Mouse (Mus musculus) neural tube, embryonic 15.5 days (tissue): ENCODE measurements around the gene Trim80. TPM values are rescaled to one million over a fixed set of nuclear protein-coding genes. Genes with fewer than 3 reads are reported as not detected.

Experiments
- ATAC-seq: fragments of 200-750 bp; cut with Nextera tagmentation; 2 replicates; pipeline ENCODE4 v1.8.0; 2017; ENCODE audit warnings: mild to moderate bottlenecking, moderate TSS enrichment, moderate library complexity; ENCODE audit not compliant: low FRiP score
- H3K27ac ChIP-seq: fragments of 300-500 bp; sonication (generic); replicated peaks from 2 replicates; pipeline ENCODE4 v1.5.1; 2015; ENCODE audit warnings: mild to moderate bottlenecking, inconsistent platforms
- H3K27me3 ChIP-seq: fragments of 300-500 bp; sonication (generic); replicated peaks from 2 replicates; pipeline ENCODE4 v1.6.1; 2015; ENCODE audit warnings: inconsistent platforms
- H3K36me3 ChIP-seq: fragments of 300-500 bp; sonication (generic); 2 replicates; pipeline ENCODE4 v1.6.1; 2015; ENCODE audit warnings: inconsistent platforms
- H3K4me1 ChIP-seq: fragments of 300-500 bp; sonication (generic); 2 replicates; pipeline ENCODE4 v1.6.1; 2015; ENCODE audit warnings: inconsistent platforms
- H3K4me2 ChIP-seq: fragments of 300-500 bp; sonication (generic); 2 replicates; pipeline ENCODE4 v1.6.1; 2015; ENCODE audit warnings: inconsistent platforms, mild to moderate bottlenecking, moderate library complexity
- H3K4me3 ChIP-seq: fragments of 300-500 bp; sonication (generic); replicated peaks from 2 replicates; pipeline ENCODE4 v1.5.1; 2015; ENCODE audit warnings: mild to moderate bottlenecking, inconsistent platforms
- H3K9ac ChIP-seq: fragments of 300-500 bp; sonication (generic); replicated peaks from 2 replicates; pipeline ENCODE4 v1.6.1; 2015; ENCODE audit warnings: mild to moderate bottlenecking, inconsistent platforms
- H3K9me3 ChIP-seq: fragments of 300-500 bp; sonication (generic); replicated peaks from 2 replicates; pipeline ENCODE4 v1.6.1; 2016; ENCODE audit warnings: inconsistent platforms
- WGBS: fragments of 180-500 bp; shearing (Covaris S2); methylation state at CpG from one replicate; pipeline ENCODE4 v1.1.7; 2015; ENCODE audit warnings: mixed read lengths; 5-methylcytosine and 5-hydroxymethylcytosine counted together
- polyA plus RNA-seq: library from polyadenylated mRNA; unstranded; fragments of >200 nt; fragmentation: Nextera tagmentation; extraction: Ambion mirVana; gene quantifications from 2 replicates; pipeline ENCODE4 v1.2.1, GENCODE M21; 2015

Trim80 gene
- polyA plus RNA-seq, 1 experiment from 2014 or later, result 0.10 TPM

DNA sequence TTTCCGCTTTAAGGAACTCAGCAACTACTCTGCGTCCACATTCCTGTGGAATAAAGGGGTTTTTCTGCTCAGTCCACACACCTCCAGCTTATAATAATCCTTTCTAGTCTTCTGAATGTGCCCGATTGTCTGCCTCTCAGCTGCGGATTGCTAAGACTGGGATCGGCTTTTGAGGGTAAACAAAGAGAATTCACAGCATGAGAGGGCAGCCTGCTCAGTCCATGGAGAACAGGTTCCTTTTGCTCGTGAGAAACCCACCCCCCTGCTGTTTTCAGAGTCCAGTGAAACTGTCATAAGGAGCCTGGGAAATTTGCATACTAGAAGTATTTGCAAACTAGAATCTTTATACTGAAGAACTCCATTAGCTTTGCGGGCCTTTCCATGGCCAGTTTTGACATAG lies 30.8 kb upstream of the Trim80 start:
- H3K36me3 ChIP-seq, result peaks cover 29% of the 10 kb centered on the region
- no peak for ATAC-seq
- peak overlapping the region; percentile 37; the same call in 1 of the 2 replicates for H3K27ac ChIP-seq
- H3K4me1 ChIP-seq, result peaks cover 50% of the 10 kb centered on the region
- no peak overlapping the region for H3K4me2 ChIP-seq
- no peaks in the 10 kb centered on the region for H3K9me3 ChIP-seq
- WGBS, result 30% methylated on average over 7 of the region's 7 CpGs
- H3K4me3 ChIP-seq, result no peak overlapping the region
- no peak overlapping the region for H3K9ac ChIP-seq
- H3K27me3 ChIP-seq, result no peaks in the 10 kb centered on the region

DNA sequence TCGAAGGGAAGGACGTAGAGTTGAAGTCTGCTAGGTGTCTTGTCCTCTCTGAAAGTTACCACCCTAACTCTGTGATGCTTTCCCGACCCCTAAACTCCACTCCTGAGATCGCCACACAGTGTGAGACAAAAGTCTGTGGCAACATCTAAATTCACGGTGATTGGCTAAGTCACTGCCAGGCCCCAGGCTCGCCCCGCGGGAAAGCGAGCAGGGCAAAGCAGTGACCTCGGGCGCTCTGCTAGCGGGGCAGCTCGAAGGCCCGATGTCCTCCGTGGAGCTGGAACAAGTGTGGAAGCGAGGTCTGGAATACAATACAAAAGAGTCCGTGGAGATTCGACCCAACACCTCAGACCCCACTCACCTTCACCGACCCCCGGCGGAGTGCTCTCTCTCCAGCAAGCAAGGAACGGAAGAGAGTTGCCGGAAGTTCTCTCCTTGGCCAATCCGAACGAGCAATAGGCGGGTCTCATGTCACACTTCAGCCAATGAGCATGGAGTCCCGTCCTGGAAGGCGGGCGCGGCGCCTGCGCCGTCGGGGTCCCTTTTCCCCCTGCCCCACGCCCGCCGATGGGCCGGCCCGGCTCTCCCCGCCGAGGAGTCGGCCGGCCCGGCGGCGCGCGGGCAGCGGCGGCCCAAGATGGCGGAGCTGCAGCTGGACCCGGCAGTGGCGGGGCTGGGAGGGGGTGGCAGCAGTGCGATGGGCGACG lies 20.7 kb upstream of the Trim80 start, which contains the start of the genes Atp5h and Kctd2:
Atp5h (minus strand) TSS at position 432 of the 707 bp plus-strand sequence.
Kctd2 (plus strand) TSS at position 598 of the 707 bp plus-strand sequence.
- peaks cover 42% of the 10 kb centered on the region for H3K4me1 ChIP-seq
- WGBS, result under 1% methylated on average over 52 of the region's 56 CpGs
- peak within 1 kb of the TSS; percentile 88 for H3K4me2 ChIP-seq
- H3K9ac ChIP-seq, result peak within 1 kb of the TSS; percentile 94
- H3K4me3 ChIP-seq, result peak within 1 kb of the TSS; percentile 95
- H3K36me3 ChIP-seq, result peaks cover 34% of the 10 kb centered on the region
- peak within 1 kb of the TSS; percentile 91 for H3K27ac ChIP-seq
- peak; percentile 97 for ATAC-seq
- H3K27me3 ChIP-seq, result no peaks in the 10 kb centered on the region
- H3K9me3 ChIP-seq, result no peaks in the 10 kb centered on the region

DNA sequence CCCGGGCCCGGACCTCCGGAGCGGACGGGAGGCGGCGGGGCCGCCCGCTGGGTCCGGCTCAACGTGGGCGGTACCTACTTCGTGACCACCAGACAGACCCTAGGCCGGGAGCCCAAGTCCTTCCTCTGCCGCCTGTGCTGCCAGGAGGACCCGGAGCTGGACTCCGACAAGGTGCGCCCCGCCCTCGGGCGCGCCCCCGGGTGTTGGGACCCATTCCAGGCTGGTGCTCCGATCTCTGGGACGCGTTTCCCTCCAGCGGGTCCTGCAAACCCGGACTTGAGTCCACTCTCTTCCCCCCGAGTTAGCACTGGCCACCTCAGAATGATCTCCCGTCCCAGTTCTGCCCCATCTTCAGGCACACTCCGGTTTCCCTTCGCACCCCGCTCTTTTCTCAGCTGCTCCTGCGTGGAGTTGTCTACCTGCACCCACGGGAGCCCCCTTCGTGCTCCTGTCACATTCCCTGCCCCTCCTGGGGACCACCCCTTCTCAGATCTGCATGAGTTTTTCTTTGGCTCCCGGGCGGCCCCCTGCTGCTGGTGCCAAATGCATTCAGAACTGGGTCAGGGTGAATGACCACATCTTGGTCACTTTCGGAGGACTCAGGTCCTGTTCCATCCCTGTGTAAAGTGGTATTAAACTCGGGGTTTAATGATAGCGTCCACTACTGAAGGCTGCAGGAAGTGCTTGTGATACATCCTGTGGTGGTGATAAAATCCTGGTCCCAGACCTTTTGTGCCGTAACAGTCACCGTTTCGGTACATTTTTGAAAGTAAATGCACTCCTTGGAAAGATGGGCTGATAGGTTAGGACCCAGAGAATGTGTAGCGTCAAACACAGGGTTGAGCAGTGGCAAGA lies 19.8 kb upstream of the Trim80 start:
- ATAC-seq, result peak; percentile 65

GRCm38 (mm10) chr11:115421328-115421727 lies 19.0 kb upstream of the Trim80 start:
- H3K27ac ChIP-seq, result no peak overlapping the region
- H3K36me3 ChIP-seq, result peaks cover 29% of the 10 kb centered on the region
- peak overlapping the region; percentile 95 for H3K4me3 ChIP-seq
- H3K4me2 ChIP-seq, result peak overlapping the region; percentile 88
- H3K9me3 ChIP-seq, result no peaks in the 10 kb centered on the region
- no peaks in the 10 kb centered on the region for H3K27me3 ChIP-seq
- WGBS, result 62% methylated on average over 1 of the region's 1 CpGs
- ATAC-seq, result no peak
- H3K9ac ChIP-seq, result peak overlapping the region; percentile 94; the same call in 1 of the 2 replicates
- H3K4me1 ChIP-seq, result peaks cover 48% of the 10 kb centered on the region

More for the DNA sequence above, 19.8 kb upstream of the Trim80 start:
- peaks cover 33% of the 10 kb centered on the region for H3K36me3 ChIP-seq
- peaks cover 48% of the 10 kb centered on the region for H3K4me1 ChIP-seq
- peak overlapping the region; percentile 94 for H3K9ac ChIP-seq
- peak overlapping the region; percentile 91 for H3K27ac ChIP-seq
- H3K9me3 ChIP-seq, result no peaks in the 10 kb centered on the region
- WGBS, result 2% methylated on average over 43 of the region's 45 CpGs
- no peaks in the 10 kb centered on the region for H3K27me3 ChIP-seq
- peak overlapping the region; percentile 88 for H3K4me2 ChIP-seq
- peak overlapping the region; percentile 95 for H3K4me3 ChIP-seq

DNA sequence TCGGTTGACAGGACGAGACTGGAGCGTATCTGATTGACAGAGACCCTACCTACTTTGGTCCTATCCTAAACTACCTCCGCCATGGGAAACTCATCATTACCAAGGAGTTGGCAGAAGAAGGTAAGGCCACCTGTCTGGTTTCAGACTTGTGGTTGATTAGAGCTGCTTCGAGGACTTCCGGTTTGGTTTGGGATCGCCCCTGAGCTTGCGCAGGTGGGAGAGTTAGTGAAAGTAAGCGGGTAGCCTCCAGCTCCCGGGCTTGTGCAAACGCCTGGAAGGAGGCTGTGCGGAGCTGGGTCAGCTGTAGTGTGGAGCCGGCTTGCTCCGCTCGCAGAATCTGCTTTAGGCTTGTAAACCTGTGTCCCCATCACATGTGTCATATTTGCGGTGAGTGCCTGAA lies 18.4 kb upstream of the Trim80 start:
- no peak for ATAC-seq
- no peak overlapping the region for H3K4me3 ChIP-seq
- no peaks in the 10 kb centered on the region for H3K27me3 ChIP-seq
- 91% methylated on average over 16 of the region's 16 CpGs for WGBS
- H3K36me3 ChIP-seq, result peaks cover 28% of the 10 kb centered on the region
- H3K9ac ChIP-seq, result no peak overlapping the region
- H3K27ac ChIP-seq, result no peak overlapping the region
- H3K4me1 ChIP-seq, result peaks cover 47% of the 10 kb centered on the region
- no peaks in the 10 kb centered on the region for H3K9me3 ChIP-seq
- no peak overlapping the region for H3K4me2 ChIP-seq

- WGBS, result 84% methylated on average over 3 of the region's 3 CpGs
- no peak overlapping the region for H3K4me2 ChIP-seq
- peaks cover 26% of the 10 kb centered on the region for H3K36me3 ChIP-seq
- H3K9ac ChIP-seq, result no peak overlapping the region
- ATAC-seq, result no peak
- no peak overlapping the region for H3K27ac ChIP-seq
- H3K4me1 ChIP-seq, result peaks cover 47% of the 10 kb centered on the region
- H3K27me3 ChIP-seq, result no peaks in the 10 kb centered on the region
- no peak overlapping the region for H3K4me3 ChIP-seq
- no peaks in the 10 kb centered on the region for H3K9me3 ChIP-seq
These were observed 17.3 kb upstream of the Trim80 start for GRCm38 (mm10) chr11:115423091-115423490.

DNA sequence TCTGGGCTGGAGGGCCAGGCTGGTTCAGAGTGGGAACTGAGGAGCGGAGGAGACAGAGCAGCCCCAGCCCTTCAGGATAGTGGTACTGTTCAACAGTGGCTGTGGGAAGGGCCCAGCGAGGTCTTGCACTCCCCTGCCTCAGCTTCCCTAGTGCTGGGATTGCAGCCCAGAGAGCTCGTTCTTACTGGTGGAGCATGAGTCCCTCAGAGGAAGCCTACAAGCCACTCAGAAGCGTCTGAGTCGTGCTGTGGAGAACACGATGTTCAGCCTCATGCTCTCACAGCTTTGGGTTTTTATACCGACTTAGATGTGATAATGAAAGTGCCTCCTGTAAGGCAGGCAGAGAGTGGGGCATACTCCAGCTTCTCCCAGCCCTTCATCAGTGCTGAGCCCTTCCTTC lies 15.7 kb upstream of the Trim80 start:
- Histone ChIP-seq H3K27ac (no peak overlapping the region), H3K36me3 (peaks cover 34% of the 10 kb centered on the region), H3K27me3 (no peaks in the 10 kb centered on the region), H3K4me1 (peaks cover 36% of the 10 kb centered on the region), H3K4me2 (no peak overlapping the region), H3K9me3 (no peaks in the 10 kb centered on the region), H3K4me3 (no peak overlapping the region), H3K9ac (0 out of 2 replicates have a peak overlapping the region, but pooled peaks have one; percentile 3)
- ATAC-seq, result no peak
- WGBS, result 85% methylated on average over 7 of the region's 7 CpGs

GRCm38 (mm10) chr11:115425671-115426070 lies 14.7 kb upstream of the Trim80 start:
- H3K4me1 ChIP-seq, result peaks cover 35% of the 10 kb centered on the region
- H3K9ac ChIP-seq, result 0 out of 2 replicates have a peak overlapping the region, but pooled peaks have one; percentile 10
- peaks cover 44% of the 10 kb centered on the region for H3K36me3 ChIP-seq
- ATAC-seq, result no peak
- H3K4me2 ChIP-seq, result no peak overlapping the region
- H3K27ac ChIP-seq, result no peak overlapping the region
- no peaks in the 10 kb centered on the region for H3K9me3 ChIP-seq
- no peaks in the 10 kb centered on the region for H3K27me3 ChIP-seq
- 78% methylated on average over 6 of the region's 6 CpGs for WGBS
- no peak overlapping the region for H3K4me3 ChIP-seq

- 36% methylated on average over 20 of the region's 20 CpGs for WGBS
- no peaks in the 10 kb centered on the region for H3K9me3 ChIP-seq
- 0 out of 2 replicates have a peak overlapping the region, but pooled peaks have one; percentile 8 for H3K4me3 ChIP-seq
- peaks cover 20% of the 10 kb centered on the region for H3K4me1 ChIP-seq
- peak overlapping the region; percentile 41 for H3K4me2 ChIP-seq
- peak; percentile 68 for ATAC-seq
- H3K36me3 ChIP-seq, result peaks cover 64% of the 10 kb centered on the region
- H3K27ac ChIP-seq, result peak overlapping the region; percentile 63
- H3K9ac ChIP-seq, result 0 out of 2 replicates have a peak overlapping the region, but pooled peaks have one; percentile 31
- H3K27me3 ChIP-seq, result no peaks in the 10 kb centered on the region
These were observed 12.6 kb upstream of the Trim80 start for GRCm38 (mm10) chr11:115427482-115428331.

DNA sequence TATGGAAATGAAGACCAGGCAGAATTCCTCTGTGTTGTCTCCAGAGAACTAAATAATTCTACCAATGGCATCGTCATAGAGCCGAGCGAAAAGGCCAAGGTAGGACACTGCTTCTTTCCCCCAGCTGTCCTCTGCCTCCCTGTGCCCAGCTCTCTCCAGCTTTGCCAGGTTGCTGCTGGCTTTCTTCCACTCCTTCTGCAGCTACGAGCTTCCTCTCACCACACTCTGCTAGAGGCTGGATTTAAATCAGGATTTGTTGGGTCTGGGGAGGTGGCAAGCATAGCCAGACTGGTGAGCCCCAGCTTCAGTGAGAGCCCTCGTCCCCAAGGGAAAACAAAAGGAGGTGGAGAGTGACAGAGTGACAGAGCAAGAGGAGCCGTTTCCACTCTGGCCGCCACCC lies 11.0 kb upstream of the Trim80 start:
- Histone ChIP-seq H3K9me3 (no peaks in the 10 kb centered on the region), H3K4me3 (no peak overlapping the region), H3K4me1 (peaks cover 20% of the 10 kb centered on the region), H3K27me3 (no peaks in the 10 kb centered on the region), H3K36me3 (peaks cover 63% of the 10 kb centered on the region), H3K9ac (no peak overlapping the region), H3K27ac (no peak overlapping the region), H3K4me2 (no peak overlapping the region)
- WGBS, result 88% methylated on average over 7 of the region's 7 CpGs
- no peak for ATAC-seq

GRCm38 (mm10) chr11:115430561-115430960 lies 9.8 kb upstream of the Trim80 start:
- Histone ChIP-seq H3K4me1 (peaks cover 14% of the 10 kb centered on the region), H3K36me3 (peaks cover 53% of the 10 kb centered on the region), H3K27ac (no peak overlapping the region), H3K9me3 (no peaks in the 10 kb centered on the region), H3K9ac (no peak overlapping the region), H3K4me3 (no peak overlapping the region), H3K27me3 (no peaks in the 10 kb centered on the region; the same call in 1 of the 2 replicates), H3K4me2 (no peak overlapping the region)
- WGBS, result 96% methylated on average over 6 of the region's 6 CpGs
- ATAC-seq, result no peak
